8 mouse cellular contexts compared by ENCODE assay signal in genomic region chr3:98062591-98063185, GRCm38 (mm10). TPM values are rescaled to one million over a fixed set of nuclear protein-coding genes. Genes with fewer than 3 reads are reported as not detected.
DNase-seq lines count a peak whose midpoint lies in the region; ATAC-seq and TF ChIP-seq lines count a peak whose summit lies in the region.

No protein-coding gene starts in this region.

- no peaks in the 10 kb centered on the region for H3K9me3 ChIP-seq in heart, embryonic 15.5 days (replicated peaks)
- H3K9me3 ChIP-seq in forebrain, postnatal 0 days (ENCODE audit: low read length), result no peaks in the 10 kb centered on the region
- H3K9me3 ChIP-seq in megakaryocyte, embryonic 14.5 days, result no peaks in the 10 kb centered on the region

- no peak for DNase-seq in heart, adult 9 months (ENCODE audit: low spot score in 2 of 2)
- DNase-seq in MEL-GATA-1-ER (ENCODE audit: extremely low read depth, low read depth), result peak; percentile 79
- DNase-seq in forebrain, postnatal 0 days, result no peak
- DNase-seq in embryo, embryonic 10 days (ENCODE audit: low spot score), result no peak
- no peak for DNase-seq in adrenal gland, adult (ENCODE audit: inconsistent age in 2 of 2, low spot score in 1 of 2)
- DNase-seq in embryo, embryonic 9.5 days (ENCODE audit: extremely low spot score), result no peak

- peak overlapping the region; percentile 89 for H3K27ac ChIP-seq in heart, embryonic 15.5 days
- H3K27ac ChIP-seq in forebrain, postnatal 0 days (ENCODE audit: low read depth, low read length), result peak overlapping the region; percentile 75

- no peaks in the 10 kb centered on the region for H3K27me3 ChIP-seq in heart, embryonic 15.5 days
- H3K27me3 ChIP-seq in forebrain, postnatal 0 days (ENCODE audit: insufficient read depth, low read length), result no peaks in the 10 kb centered on the region
- H3K27me3 ChIP-seq in megakaryocyte, embryonic 14.5 days (replicated peaks), result no peaks in the 10 kb centered on the region

- H3K4me1 ChIP-seq in heart, embryonic 15.5 days (replicated peaks), result peaks cover 73% of the 10 kb centered on the region
- H3K4me1 ChIP-seq in forebrain, postnatal 0 days (ENCODE audit: insufficient read depth), result peaks cover 44% of the 10 kb centered on the region
- peaks cover 94% of the 10 kb centered on the region for H3K4me1 ChIP-seq in megakaryocyte, embryonic 14.5 days

- H3K36me3 ChIP-seq in heart, embryonic 15.5 days, result no peaks in the 10 kb centered on the region
- no peaks in the 10 kb centered on the region for H3K36me3 ChIP-seq in forebrain, postnatal 0 days (ENCODE audit: insufficient read depth)
- H3K36me3 ChIP-seq in megakaryocyte, embryonic 14.5 days (replicated peaks; ENCODE audit: low read length), result peaks cover 16% of the 10 kb centered on the region

- H3K4me2 ChIP-seq in heart, embryonic 15.5 days, result peak overlapping the region; percentile 40
- H3K4me2 ChIP-seq in forebrain, postnatal 0 days (ENCODE audit: low read depth), result no peak overlapping the region

- WGBS in heart, embryonic 15.5 days, result 66% methylated on average over 1 of the region's 1 CpGs
- WGBS in forebrain, postnatal 0 days, result 9% methylated on average over 1 of the region's 1 CpGs

- ATAC-seq in heart, embryonic 15.5 days (replicated peaks; ENCODE audit: insufficient number of reproducible peaks, insufficient read depth, low FRiP score, low read depth), result peak; percentile 19; the same call in 1 of the 2 replicates
- 0 out of 2 replicates have a peak, but pooled peaks have one; percentile 12 for ATAC-seq in forebrain, postnatal 0 days

- H3K4me3 ChIP-seq in heart, embryonic 15.5 days, result no peak overlapping the region
- H3K4me3 ChIP-seq in forebrain, postnatal 0 days (ENCODE audit: low read depth, low read length), result no peak overlapping the region
- H3K4me3 ChIP-seq in megakaryocyte, embryonic 14.5 days (replicated peaks), result peak overlapping the region; percentile 82

- no peak overlapping the region for H3K9ac ChIP-seq in heart, embryonic 15.5 days
- no peak overlapping the region for H3K9ac ChIP-seq in forebrain, postnatal 0 days

- TF ChIP-seq CTCF in forebrain, postnatal 0 days (IDR thresholded peaks at IDR 0.05; ENCODE audit: low read depth), result no peak

RNA-seq across cellular contexts. Expression of gene Notch2, which starts 49.4 kb away (rescaled TPM):
- 11.5 and 15.7 TPM in 2 replicates for polyA plus RNA-seq in heart, embryonic 15.5 days (2015; fragmentation: Nextera tagmentation; extraction: Ambion mirVana)
- 16.6 and 28.4 TPM in 2 replicates for total RNA-seq in forebrain, postnatal 0 days (2014; rRNA removed)
- polyA plus RNA-seq in forebrain, postnatal 0 days (2015; fragmentation: Nextera tagmentation; extraction: Ambion mirVana), result 5.9 and 8.1 TPM in 2 replicates
- 0.45 and 1.9 TPM in 2 replicates for polyA plus RNA-seq in megakaryocyte, embryonic 14.5 days (2012; ENCODE audit: insufficient read depth, low replicate concordance)
